Mouse (Mus musculus) liver, embryonic 18 days (tissue): ENCODE data around the gene Bcl9l. TPM values are rescaled to one million over a fixed set of nuclear protein-coding genes. Genes with fewer than 3 reads are reported as not detected.

Source experiments
- polyA plus RNA-seq: library from polyadenylated mRNA; depleted of rRNA; stranded (reverse); fragments of >200 nt; gene quantifications from 2 replicates; pipeline ENCODE4 v1.2.3, GENCODE M21; 2012; rRNA removed

The Bcl9l gene
- polyA plus RNA-seq = 2.2 and 3.0 TPM in 2 replicates

DNA sequence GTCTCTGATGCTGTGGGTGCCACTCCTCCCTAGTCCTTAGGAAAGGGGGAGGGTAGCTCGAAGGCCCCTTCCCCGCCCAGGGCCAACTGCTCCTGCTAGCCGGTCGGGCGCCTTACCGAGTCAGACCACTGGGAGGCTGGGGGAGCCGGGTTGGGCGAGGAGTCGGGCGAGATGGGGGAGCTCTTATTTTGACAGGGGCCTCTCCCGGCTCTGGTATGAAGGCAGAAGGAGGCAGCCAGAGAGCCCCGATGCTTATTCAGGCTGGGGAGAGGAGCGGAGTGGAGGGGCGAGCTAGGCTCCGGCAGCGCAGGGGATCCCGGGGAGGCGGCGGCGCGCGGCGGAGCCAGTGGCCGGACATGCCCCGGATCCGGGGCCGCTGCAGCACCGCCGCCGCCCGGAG lies at the start of gene Bcl9l:
Gene Bcl9l, plus strand, starts transcription at position 274 of the 400 bp plus-strand sequence.

DNA sequence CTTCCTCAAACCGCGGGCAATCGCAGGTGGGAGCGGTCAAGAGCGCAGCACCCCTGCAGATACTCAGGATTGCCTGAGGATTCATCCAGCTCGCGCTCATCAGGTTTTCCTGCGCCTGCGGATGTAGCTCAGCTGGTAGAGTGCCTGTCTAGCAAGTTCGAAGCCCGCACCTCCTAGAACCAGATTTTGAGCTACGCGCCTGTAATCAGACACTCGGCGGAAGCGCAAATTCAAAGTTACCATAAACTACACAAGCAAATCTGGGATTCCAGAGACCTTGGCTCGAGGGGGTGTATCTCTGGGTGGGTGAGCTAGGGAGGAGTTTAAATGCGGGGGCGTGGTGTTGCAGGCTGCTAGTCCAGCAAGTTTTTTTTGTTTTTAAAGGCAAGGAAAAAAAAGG lies 41.7 kb upstream of the Bcl9l start, which contains the start of gene Foxr1:
Gene Foxr1, minus strand, starts transcription at position 176 of the 400 bp plus-strand sequence.

DNA sequence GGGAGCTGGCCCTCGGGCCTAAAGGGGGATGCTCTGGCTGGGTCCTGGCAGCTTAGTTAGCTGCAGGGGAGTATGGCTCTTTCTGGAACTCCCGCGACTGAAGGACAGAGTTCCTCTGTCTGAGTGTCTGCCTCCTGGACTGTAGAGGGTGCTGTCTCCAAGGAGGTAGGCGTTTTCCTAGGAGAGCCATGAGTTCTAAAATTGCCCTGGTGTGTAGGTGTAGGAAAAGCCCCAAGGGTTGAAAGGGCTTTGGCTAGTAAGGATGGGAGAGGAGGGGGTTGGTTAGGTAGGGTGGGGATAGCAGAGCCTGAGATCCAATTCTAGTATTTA lies 27.8 kb upstream of the Bcl9l start, which contains the start of gene Upk2:
Gene Upk2, minus strand, starts transcription at position 86 of the 330 bp plus-strand sequence.

Other genes starting within 250 kb of the Bcl9l start
- gene Cbl, start 248.8 kb upstream of the Bcl9l start, polyA plus RNA-seq = 3.9 and 4.7 TPM in 2 replicates
- gene Ccdc153, start 242.1 kb upstream of the Bcl9l start, polyA plus RNA-seq = not detected in 2 replicates
- gene Pdzd3, start 231.4 kb upstream of the Bcl9l start, polyA plus RNA-seq = 0.05 and 0.08 TPM in 2 replicates
- gene Nlrx1, start 214.2 kb upstream of the Bcl9l start, polyA plus RNA-seq = 2.6 and 3.2 TPM in 2 replicates
- gene Abcg4, start 194.2 kb upstream of the Bcl9l start, polyA plus RNA-seq = 13.8 and 17.2 TPM in 2 replicates
- gene Hinfp, start 177.2 kb upstream of the Bcl9l start, polyA plus RNA-seq = 12.1 and 12.9 TPM in 2 replicates
- 11.0 and 12.5 TPM in 2 replicates for gene C2cd2l, start 162.5 kb upstream of the Bcl9l start, polyA plus RNA-seq
- 18.5 and 19.8 TPM in 2 replicates for gene Dpagt1, start 156.8 kb upstream of the Bcl9l start, polyA plus RNA-seq
- 107 and 124 TPM in 2 replicates for gene H2afx, start 148.1 kb upstream of the Bcl9l start, polyA plus RNA-seq
- 450 and 459 TPM in 2 replicates for gene Hmbs, start 138.6 kb upstream of the Bcl9l start, polyA plus RNA-seq
- 10.0 and 10.6 TPM in 2 replicates for gene Vps11, start 121.2 kb upstream of the Bcl9l start, polyA plus RNA-seq
- gene Hyou1, start 103.3 kb upstream of the Bcl9l start, polyA plus RNA-seq = 18.1 and 22.7 TPM in 2 replicates
- gene Slc37a4, start 86.0 kb upstream of the Bcl9l start, polyA plus RNA-seq = 90.0 and 101 TPM in 2 replicates
- gene Rps25, start 75.7 kb upstream of the Bcl9l start, polyA plus RNA-seq = 535 and 642 TPM in 2 replicates
- 20.6 and 22.1 TPM in 2 replicates for gene Trappc4, start 75.2 kb upstream of the Bcl9l start, polyA plus RNA-seq
- 17.5 and 19.5 TPM in 2 replicates for gene Ccdc84, start 64.3 kb upstream of the Bcl9l start, polyA plus RNA-seq
- gene Foxr1, start 41.7 kb upstream of the Bcl9l start, polyA plus RNA-seq = 0.01 TPM in 1 of 2 replicates, not detected in the other
- gene Upk2, start 27.8 kb upstream of the Bcl9l start, polyA plus RNA-seq = not detected in 2 replicates
- gene Cxcr5, start 79.1 kb downstream of the Bcl9l start, polyA plus RNA-seq = 0.28 and 0.31 TPM in 2 replicates
- 10.3 and 10.7 TPM in 2 replicates for gene Ddx6, start 122.1 kb downstream of the Bcl9l start, polyA plus RNA-seq
- 0.01 and 0.08 TPM in 2 replicates for gene Treh, start 190.4 kb downstream of the Bcl9l start, polyA plus RNA-seq